Mouse (Mus musculus): ENCODE results near the gene Ap1ar. TPM values are rescaled to one million over a fixed set of nuclear protein-coding genes. Genes with fewer than 3 reads are reported as not detected.

Ap1ar gene
- total and polyA plus RNA-seq, 3 experiments = 69.0 to 121 (median 69.1) TPM

- DNase-seq (ENCODE audit: low spot score) (no peak), ATAC-seq (ENCODE audit: extremely low read depth, insufficient number of reproducible peaks, low FRiP score, poor library complexity, severe bottlenecking) (no peak)
- peaks cover 7% of the 10 kb centered on the region for H3K4me1 ChIP-seq (ENCODE audit: insufficient read depth, low read depth, low read length)
- no peak for TF ChIP-seq POLR2AphosphoS5 (IDR thresholded peaks at IDR 0.05; ENCODE audit: insufficient replicate concordance, low read depth, low read length)
- no peak for TF ChIP-seq TAL1 (conservative IDR thresholded peaks at IDR 0.05; ENCODE audit: low read depth, low read length)
- no peak for TF ChIP-seq CTCF (IDR thresholded peaks at IDR 0.05; ENCODE audit: low read depth, low read length)
- no peak for TF ChIP-seq GATA2 (IDR thresholded peaks at IDR 0.05; ENCODE audit: borderline replicate concordance, low read depth, low read length)
- no peak for TF ChIP-seq GATA1 (IDR thresholded peaks at IDR 0.05; ENCODE audit: borderline replicate concordance, low read length)
- H3K9me3 ChIP-seq (replicated peaks) = 0 out of 2 replicates have a peak, but pooled peaks cover 2% of the 10 kb centered on the region
- no peak overlapping the region for H3K4me3 ChIP-seq (ENCODE audit: low read depth, low read length)
- H3K36me3 ChIP-seq (replicated peaks) = no peaks in the 10 kb centered on the region
- 0 out of 2 replicates have a peak, but pooled peaks cover 6% of the 10 kb centered on the region for H3K27me3 ChIP-seq (ENCODE audit: insufficient read depth, low read length)
Observed at GRCm38 (mm10) chr3:127782921-127783320, 54.4 kb downstream of the Ap1ar start.

GRCm38 (mm10) chr3:127780921-127781320 lies 56.4 kb downstream of the Ap1ar start:
- Histone ChIP-seq H3K4me1 (ENCODE audit: insufficient read depth, low read depth, low read length) (peaks cover 7% of the 10 kb centered on the region), H3K4me3 (ENCODE audit: low read depth, low read length) (no peak overlapping the region), H3K27me3 (ENCODE audit: insufficient read depth, low read length) (0 out of 2 replicates have a peak, but pooled peaks cover 6% of the 10 kb centered on the region), H3K36me3 (replicated peaks) (no peaks in the 10 kb centered on the region), H3K9me3 (replicated peaks) (0 out of 2 replicates have a peak, but pooled peaks cover 2% of the 10 kb centered on the region)
- ATAC-seq (ENCODE audit: extremely low read depth, insufficient number of reproducible peaks, low FRiP score, poor library complexity, severe bottlenecking) (no peak), DNase-seq (ENCODE audit: low spot score) (no peak)
- TF ChIP-seq POLR2AphosphoS5 (IDR thresholded peaks at IDR 0.05; ENCODE audit: insufficient replicate concordance, low read depth, low read length) (no peak), CTCF (IDR thresholded peaks at IDR 0.05; ENCODE audit: low read depth, low read length) (no peak), GATA1 (IDR thresholded peaks at IDR 0.05; ENCODE audit: borderline replicate concordance, low read length) (no peak), GATA2 (IDR thresholded peaks at IDR 0.05; ENCODE audit: borderline replicate concordance, low read depth, low read length) (no peak)

- Histone ChIP-seq H3K36me3 (replicated peaks) (no peaks in the 10 kb centered on the region), H3K27me3 (ENCODE audit: insufficient read depth, low read length) (0 out of 2 replicates have a peak, but pooled peaks cover 6% of the 10 kb centered on the region), H3K4me1 (ENCODE audit: insufficient read depth, low read depth, low read length) (peaks cover 7% of the 10 kb centered on the region), H3K9me3 (replicated peaks) (0 out of 2 replicates have a peak, but pooled peaks cover 2% of the 10 kb centered on the region), H3K4me3 (ENCODE audit: low read depth, low read length) (peak within 1 kb of the TSS; percentile 45; the same call in 1 of the 2 replicates)
- DNase-seq (ENCODE audit: low spot score) = no peak
- ATAC-seq (ENCODE audit: extremely low read depth, insufficient number of reproducible peaks, low FRiP score, poor library complexity, severe bottlenecking) = peak; percentile 57; the same call in 1 of the 2 replicates
- TF ChIP-seq GATA2 (IDR thresholded peaks at IDR 0.05; ENCODE audit: borderline replicate concordance, low read depth, low read length) (no peak), POLR2AphosphoS5 (IDR thresholded peaks at IDR 0.05; ENCODE audit: insufficient replicate concordance, low read depth, low read length) (no peak)
Observed at GRCm38 (mm10) chr3:127780021-127780644, 57.2 kb downstream of the Ap1ar start, which contains the start of gene Alpk1. TSS of gene Alpk1 (minus strand) at chr3:127780527.

GRCm38 (mm10) chr3:127769146-127769545 lies 68.2 kb downstream of the Ap1ar start:
- DNase-seq (ENCODE audit: low spot score) (no peak), ATAC-seq (ENCODE audit: extremely low read depth, insufficient number of reproducible peaks, low FRiP score, poor library complexity, severe bottlenecking) (no peak)
- H3K27me3 ChIP-seq (ENCODE audit: insufficient read depth, low read length) = peaks cover 9% of the 10 kb centered on the region; the same call in 1 of the 2 replicates
- H3K36me3 ChIP-seq (replicated peaks) = no peaks in the 10 kb centered on the region
- H3K9me3 ChIP-seq (replicated peaks) = no peaks in the 10 kb centered on the region
- TF ChIP-seq GATA2 (IDR thresholded peaks at IDR 0.05; ENCODE audit: borderline replicate concordance, low read depth, low read length) = no peak
- TF ChIP-seq POLR2AphosphoS5 (IDR thresholded peaks at IDR 0.05; ENCODE audit: insufficient replicate concordance, low read depth, low read length) = no peak
- no peak for TF ChIP-seq CTCF (IDR thresholded peaks at IDR 0.05; ENCODE audit: low read depth, low read length)
- TF ChIP-seq TAL1 (conservative IDR thresholded peaks at IDR 0.05; ENCODE audit: low read depth, low read length) = no peak
- no peak for TF ChIP-seq GATA1 (IDR thresholded peaks at IDR 0.05; ENCODE audit: borderline replicate concordance, low read length)
- H3K4me1 ChIP-seq (ENCODE audit: insufficient read depth, low read depth, low read length) = no peaks in the 10 kb centered on the region
- H3K4me3 ChIP-seq (ENCODE audit: low read depth, low read length) = no peak overlapping the region

- no peaks in the 10 kb centered on the region for H3K4me1 ChIP-seq (ENCODE audit: insufficient read depth, low read depth, low read length)
- H3K27me3 ChIP-seq (ENCODE audit: insufficient read depth, low read length) = peaks cover 7% of the 10 kb centered on the region; the same call in 1 of the 2 replicates
- no peak overlapping the region for H3K4me3 ChIP-seq (ENCODE audit: low read depth, low read length)
- TF ChIP-seq CTCF (IDR thresholded peaks at IDR 0.05; ENCODE audit: low read depth, low read length) = no peak
- no peak for TF ChIP-seq TAL1 (conservative IDR thresholded peaks at IDR 0.05; ENCODE audit: low read depth, low read length)
- no peak for ATAC-seq (ENCODE audit: extremely low read depth, insufficient number of reproducible peaks, low FRiP score, poor library complexity, severe bottlenecking)
- DNase-seq (ENCODE audit: low spot score) = no peak
- H3K9me3 ChIP-seq (replicated peaks) = no peaks in the 10 kb centered on the region
- no peaks in the 10 kb centered on the region for H3K36me3 ChIP-seq (replicated peaks)
Observed at GRCm38 (mm10) chr3:127765971-127766370, 71.4 kb downstream of the Ap1ar start.

DNA sequence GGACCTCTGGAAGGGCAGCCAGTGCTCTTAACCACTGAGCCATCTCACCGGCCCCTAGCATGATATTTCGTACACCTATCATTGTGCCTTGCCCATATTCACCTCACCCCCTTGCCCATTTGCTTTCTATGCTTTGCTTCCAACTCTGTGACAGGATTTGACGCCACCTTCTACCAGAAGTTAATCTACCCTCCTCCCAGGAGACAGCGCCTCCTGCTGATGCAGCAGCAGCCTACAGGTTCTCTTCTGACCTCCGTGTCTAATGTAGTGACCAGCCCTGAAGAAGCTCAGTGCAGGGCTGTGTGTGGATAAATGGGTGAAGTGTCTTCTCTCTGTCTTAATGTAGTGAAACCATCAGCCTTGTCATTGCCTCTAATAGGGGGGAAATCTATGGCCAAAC lies 72.8 kb downstream of the Ap1ar start:
- Histone ChIP-seq H3K36me3 (replicated peaks) (no peaks in the 10 kb centered on the region), H3K27me3 (ENCODE audit: insufficient read depth, low read length) (peaks cover 8% of the 10 kb centered on the region; the same call in 1 of the 2 replicates), H3K4me3 (ENCODE audit: low read depth, low read length) (no peak overlapping the region), H3K9me3 (replicated peaks) (no peaks in the 10 kb centered on the region), H3K4me1 (ENCODE audit: insufficient read depth, low read depth, low read length) (no peaks in the 10 kb centered on the region)
- DNase-seq (ENCODE audit: low spot score) (no peak), ATAC-seq (ENCODE audit: extremely low read depth, insufficient number of reproducible peaks, low FRiP score, poor library complexity, severe bottlenecking) (no peak)
- TF ChIP-seq POLR2AphosphoS5 (IDR thresholded peaks at IDR 0.05; ENCODE audit: insufficient replicate concordance, low read depth, low read length) (no peak), TAL1 (conservative IDR thresholded peaks at IDR 0.05; ENCODE audit: low read depth, low read length) (no peak), CTCF (IDR thresholded peaks at IDR 0.05; ENCODE audit: low read depth, low read length) (no peak)
